Comparison of ENCODE assay signal across 9 mouse cellular contexts in genomic region chr14:25496116-25496515, GRCm38 (mm10). TPM values are rescaled to one million over a fixed set of nuclear protein-coding genes. Genes with fewer than 3 reads are reported as not detected.
DNase-seq lines count a peak whose midpoint lies in the region; ATAC-seq lines count a peak whose summit lies in the region.
"Had no signal": no experiment of that assay in that cellular context is flagged by ENCODE, and none has a peak within 500 bp of the region (broad histone marks: within the 10 kb centered on the region; RNA-seq: fewer than 3 reads in every experiment).

No protein-coding gene starts in this region.

- peak overlapping the region; percentile 62 for H3K27ac ChIP-seq in hindbrain, embryonic 10.5 days
- no peak overlapping the region for H3K27ac ChIP-seq in hindbrain, embryonic 12.5 days
- peak overlapping the region; percentile 89 for H3K27ac ChIP-seq in neural tube, embryonic 13.5 days (replicated peaks)
- H3K27ac ChIP-seq: liver, embryonic 15.5 days had no signal

- no peak for DNase-seq in hindbrain, embryonic 10.5 days (ENCODE audit: low spot score)
- peak; percentile 98 for DNase-seq in Muller cell, postnatal 12 days (ENCODE audit: inconsistent ontology term)
- DNase-seq in cerebellum, adult 11 months, result peak; percentile 76
- peak; percentile 95 for DNase-seq in kidney, adult 9 months
- no peak for DNase-seq in spleen, postnatal 10 days (ENCODE audit: low spot score in 2 of 2)

- H3K9me3 ChIP-seq in hindbrain, embryonic 10.5 days, result no peaks in the 10 kb centered on the region
- H3K9me3 ChIP-seq in hindbrain, embryonic 12.5 days (replicated peaks), result no peaks in the 10 kb centered on the region
- no peaks in the 10 kb centered on the region for H3K9me3 ChIP-seq in neural tube, embryonic 13.5 days
- H3K9me3 ChIP-seq: liver, embryonic 15.5 days had no signal

- peaks cover 99% of the 10 kb centered on the region for H3K4me1 ChIP-seq in hindbrain, embryonic 10.5 days (replicated peaks)
- peaks cover 100% of the 10 kb centered on the region for H3K4me1 ChIP-seq in hindbrain, embryonic 12.5 days
- H3K4me1 ChIP-seq in neural tube, embryonic 13.5 days (replicated peaks), result peaks cover 100% of the 10 kb centered on the region

- 61% methylated on average over 2 of the region's 2 CpGs for WGBS in hindbrain, embryonic 10.5 days
- 41% methylated on average over 2 of the region's 2 CpGs for WGBS in hindbrain, embryonic 12.5 days
- WGBS in neural tube, embryonic 13.5 days, result 39% methylated on average over 2 of the region's 2 CpGs

- H3K27me3 ChIP-seq in hindbrain, embryonic 10.5 days (ENCODE audit: insufficient read depth, poor library complexity, severe bottlenecking), result no peaks in the 10 kb centered on the region
- H3K27me3 ChIP-seq in hindbrain, embryonic 12.5 days, result no peaks in the 10 kb centered on the region
- no peaks in the 10 kb centered on the region for H3K27me3 ChIP-seq in neural tube, embryonic 13.5 days
- H3K27me3 ChIP-seq: liver, embryonic 15.5 days had no signal

- H3K36me3 ChIP-seq in hindbrain, embryonic 10.5 days, result peaks cover 3% of the 10 kb centered on the region; the same call in 1 of the 2 replicates
- no peaks in the 10 kb centered on the region for H3K36me3 ChIP-seq in hindbrain, embryonic 12.5 days
- no peaks in the 10 kb centered on the region for H3K36me3 ChIP-seq in neural tube, embryonic 13.5 days
- H3K36me3 ChIP-seq: liver, embryonic 15.5 days had no signal

- no peak overlapping the region for H3K9ac ChIP-seq in hindbrain, embryonic 12.5 days
- H3K9ac ChIP-seq in neural tube, embryonic 13.5 days, result no peak overlapping the region
- H3K9ac ChIP-seq: liver, embryonic 15.5 days had no signal

- no peak for ATAC-seq in hindbrain, embryonic 12.5 days (ENCODE audit: low FRiP score)
- no peak for ATAC-seq in neural tube, embryonic 13.5 days (ENCODE audit: low read depth)
- no peak for ATAC-seq in megakaryocyte-erythroid progenitor cell, adult 5-6 weeks (replicated peaks; ENCODE audit: low FRiP score, low TSS enrichment, poor library complexity, severe bottlenecking)

- no peak overlapping the region for H3K4me2 ChIP-seq in hindbrain, embryonic 12.5 days (replicated peaks)
- no peak overlapping the region for H3K4me2 ChIP-seq in neural tube, embryonic 13.5 days
- H3K4me2 ChIP-seq: liver, embryonic 15.5 days had no signal

- no peak overlapping the region for H3K4me3 ChIP-seq in hindbrain, embryonic 10.5 days
- no peak overlapping the region for H3K4me3 ChIP-seq in hindbrain, embryonic 12.5 days
- no peak overlapping the region for H3K4me3 ChIP-seq in neural tube, embryonic 13.5 days
- H3K4me3 ChIP-seq: liver, embryonic 15.5 days had no signal

RNA-seq across cellular contexts. Expression of gene Zmiz1, which starts 37.1 kb away (rescaled TPM):
- polyA plus RNA-seq in hindbrain, embryonic 10.5 days (2016; fragmentation: Nextera tagmentation; extraction: Ambion mirVana), result 44.4 and 60.1 TPM in 2 replicates
- polyA plus RNA-seq in hindbrain, embryonic 12.5 days (2016; fragmentation: Nextera tagmentation; extraction: Ambion mirVana), result 66.5 and 69.4 TPM in 2 replicates
- 57.2 and 66.2 TPM in 2 replicates for polyA plus RNA-seq in neural tube, embryonic 13.5 days (2015; fragmentation: Nextera tagmentation; extraction: Ambion mirVana)
- 51.3 and 56.9 TPM in 2 replicates for total RNA-seq in megakaryocyte-erythroid progenitor cell, adult 5-6 weeks (2014; fragmentation: Nextera tagmentation)
- 6.7 and 12.6 TPM in 2 replicates for total RNA-seq in megakaryocyte-erythroid progenitor cell, adult 5-6 weeks (2017)

Comparison
In these comparisons a context has a peak if more than half of its experiments do, and no peak if none do; other contexts are left out.
1. DNase-seq: peak in Muller cell, postnatal 12 days (single experiment), cerebellum, adult 11 months (single experiment) and kidney, adult 9 months (single experiment); none in hindbrain, embryonic 10.5 days (single experiment) and spleen, postnatal 10 days (0 of 2).